Mouse (Mus musculus): ENCODE data around the gene Ttll7.

Ttll7 gene

GRCm38 (mm10) chr3:146994670-146995415, 142.7 kb downstream of the Ttll7 start:
- DNase-seq (ENCODE audit: low spot score) = peak; percentile 27

GRCm38 (mm10) chr3:146999148-146999547, 147.0 kb downstream of the Ttll7 start:
- no peak for DNase-seq (ENCODE audit: low spot score)

- no peak for DNase-seq (ENCODE audit: low spot score)
Observed at GRCm38 (mm10) chr3:147000963-147001362, 148.8 kb downstream of the Ttll7 start.

- no peak for DNase-seq (ENCODE audit: low spot score)
Observed at GRCm38 (mm10) chr3:147001557-147001956, 149.4 kb downstream of the Ttll7 start.

GRCm38 (mm10) chr3:147016506-147016905, 164.3 kb downstream of the Ttll7 start:
- DNase-seq (ENCODE audit: low spot score) = no peak

GRCm38 (mm10) chr3:147019506-147019905, 167.3 kb downstream of the Ttll7 start:
- DNase-seq (ENCODE audit: low spot score) = no peak

- DNase-seq (ENCODE audit: low spot score) = no peak
Observed at GRCm38 (mm10) chr3:147026248-147026647, 174.1 kb downstream of the Ttll7 start.

GRCm38 (mm10) chr3:147028382-147028781, 176.2 kb downstream of the Ttll7 start:
- no peak for DNase-seq (ENCODE audit: low spot score)

- DNase-seq (ENCODE audit: low spot score) = no peak
Observed at GRCm38 (mm10) chr3:147029718-147030117, 177.6 kb downstream of the Ttll7 start.

GRCm38 (mm10) chr3:147030266-147030880, 178.2 kb downstream of the Ttll7 start:
- no peak for DNase-seq (ENCODE audit: low spot score)

Data from testis, postnatal 14 days (tissue).